In the genomic region with DNA sequence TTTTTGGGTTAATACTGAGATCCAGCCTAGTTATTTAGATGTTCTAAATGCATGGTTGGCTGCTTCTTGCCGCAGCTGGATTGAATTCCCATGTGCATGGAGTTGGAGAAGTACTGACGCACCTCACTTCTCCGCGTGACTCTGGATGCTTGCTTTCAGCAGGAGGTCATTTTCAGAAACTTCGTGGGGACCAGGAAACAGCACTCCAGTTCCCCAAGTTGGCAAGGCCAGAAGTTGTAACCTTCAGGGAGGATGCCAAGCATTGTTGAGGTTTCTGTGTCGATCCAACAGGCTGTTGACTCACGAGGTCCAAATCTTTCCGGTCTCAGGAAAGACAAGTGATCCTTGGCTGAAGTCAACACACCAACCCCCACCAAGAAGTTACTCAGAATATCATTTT, we compare ENCODE assay signal across 13 mouse cellular contexts.
DNase-seq lines count a peak whose midpoint lies in the region; TF ChIP-seq lines count a peak whose summit lies in the region.
"Had no signal": no experiment of that assay in that cellular context is flagged by ENCODE, and none has a peak within 500 bp of the region (broad histone marks: within the 10 kb centered on the region; RNA-seq: fewer than 3 reads in every experiment).

No protein-coding gene starts in this region.

- DNase-seq in heart, adult 2 months: peak; percentile 25 to 34
- DNase-seq in heart, embryonic 10.5 days (ENCODE audit: low spot score): no peak
- DNase-seq in adrenal gland, adult 8-10 months: peak; percentile 15
- DNase-seq in heart, postnatal 25 days (ENCODE audit: low spot score): peak; percentile 17
- peak; percentile 82 for DNase-seq in lung, postnatal 25 days (ENCODE audit: low spot score)
- no peak for DNase-seq in layer of hippocampus, adult 8-10 months (ENCODE audit: low spot score in 2 of 2)
- DNase-seq in thymus, postnatal 10 days (ENCODE audit: low spot score in 2 of 2): no peak
- DNase-seq in embryo, embryonic 10.5 days (ENCODE audit: low spot score): no peak
- DNase-seq: liver, postnatal 0 days had no signal

- H3K27ac ChIP-seq in heart, adult 2 months: no peak overlapping the region
- H3K27ac ChIP-seq in heart, embryonic 10.5 days: no peak overlapping the region
- H3K27ac ChIP-seq: forebrain, embryonic 10.5 days; hindbrain, embryonic 15.5 days; layer of hippocampus, adult 2 months; midbrain, embryonic 13.5 days had no signal

- TF ChIP-seq CTCF in heart, adult 2 months (IDR thresholded peaks at IDR 0.05): no peak

- intact Hi-C loops in heart, adult 2 months (cut with DNase I): no loop called here
- intact Hi-C loops in heart, postnatal 25 days (cut with DNase I): no loop called here

- H3K36me3 ChIP-seq in heart, adult 2 months (ENCODE audit: control insufficient read depth, insufficient read depth, low read length): no peaks in the 10 kb centered on the region
- no peaks in the 10 kb centered on the region for H3K36me3 ChIP-seq in heart, embryonic 10.5 days
- H3K36me3 ChIP-seq: forebrain, embryonic 10.5 days; hindbrain, embryonic 15.5 days; midbrain, embryonic 13.5 days had no signal

- no peaks in the 10 kb centered on the region for H3K79me2 ChIP-seq in heart, adult 2 months (replicated peaks; ENCODE audit: control insufficient read depth, insufficient read depth, low read length)

- H3K4me1 ChIP-seq in heart, adult 2 months (ENCODE audit: control insufficient read depth, insufficient read depth, low read length): no peaks in the 10 kb centered on the region
- no peaks in the 10 kb centered on the region for H3K4me1 ChIP-seq in heart, embryonic 10.5 days
- H3K4me1 ChIP-seq: forebrain, embryonic 10.5 days; hindbrain, embryonic 15.5 days; midbrain, embryonic 13.5 days had no signal

- WGBS in heart, adult 2 months: 41% methylated on average over 8 of the region's 8 CpGs
- WGBS in heart, embryonic 10.5 days: 78% methylated on average over 8 of the region's 8 CpGs

- TF ChIP-seq EP300 in heart, adult 2 months (IDR thresholded peaks at IDR 0.05; ENCODE audit: insufficient read depth, low read depth, low read length): no peak

- TF ChIP-seq POLR2A in heart, adult 2 months (IDR thresholded peaks at IDR 0.05; ENCODE audit: insufficient read depth, low read depth, low read length): no peak

- no peak overlapping the region for H3K9ac ChIP-seq in heart, adult 2 months (ENCODE audit: low read depth, low read length)
- H3K9ac ChIP-seq: hindbrain, embryonic 15.5 days; liver, postnatal 0 days; midbrain, embryonic 13.5 days had no signal

- H3K9me3 ChIP-seq in heart, embryonic 10.5 days: no peaks in the 10 kb centered on the region
- H3K9me3 ChIP-seq: forebrain, embryonic 10.5 days; hindbrain, embryonic 15.5 days had no signal

- H3K27me3 ChIP-seq in heart, adult 2 months (ENCODE audit: control insufficient read depth, insufficient read depth, low read length): no peaks in the 10 kb centered on the region
- H3K27me3 ChIP-seq in heart, embryonic 10.5 days (ENCODE audit: insufficient read depth, poor library complexity, severe bottlenecking): no peaks in the 10 kb centered on the region
- H3K27me3 ChIP-seq: hindbrain, embryonic 15.5 days; midbrain, embryonic 13.5 days had no signal

- H3K4me3 ChIP-seq in heart, adult 2 months: no peak overlapping the region
- H3K4me3 ChIP-seq in heart, embryonic 10.5 days: no peak overlapping the region
- H3K4me3 ChIP-seq: forebrain, embryonic 10.5 days; hindbrain, embryonic 15.5 days; layer of hippocampus, adult 2 months; midbrain, embryonic 13.5 days had no signal

Comparison
In these comparisons a context has a peak if more than half of its experiments do, and no peak if none do; other contexts are left out.
1. DNase-seq: peak in heart, adult 2 months (2 of 2), adrenal gland, adult 8-10 months (single experiment), heart, postnatal 25 days (single experiment) and lung, postnatal 25 days (single experiment); none in heart, embryonic 10.5 days (single experiment), layer of hippocampus, adult 8-10 months (0 of 2), thymus, postnatal 10 days (0 of 2) and embryo, embryonic 10.5 days (single experiment).